Mouse (Mus musculus) stomach, embryonic 15.5 days (tissue): Measurements from ENCODE around the gene Tef. TPM values are rescaled to one million over a fixed set of nuclear protein-coding genes. Genes with fewer than 3 reads are reported as not detected.

Source experiments
- ATAC-seq: fragments of 200-750 bp; cut with Nextera tagmentation; 2 replicates; pipeline ENCODE4 v1.8.0; 2017; ENCODE audit warnings: low read depth, moderate number of reproducible peaks, moderate TSS enrichment; ENCODE audit not compliant: insufficient read depth, low FRiP score
- H3K27ac ChIP-seq: fragments of 300-500 bp; sonication (generic); 2 replicates; pipeline ENCODE4 v1.5.1; 2015; ENCODE audit warnings: mild to moderate bottlenecking, inconsistent platforms
- H3K27me3 ChIP-seq: fragments of 300-500 bp; sonication (generic); replicated peaks from 2 replicates; pipeline ENCODE4 v1.6.1; 2015; ENCODE audit warnings: inconsistent platforms
- H3K36me3 ChIP-seq: fragments of 300-500 bp; sonication (generic); 2 replicates; pipeline ENCODE4 v1.6.1; 2015; ENCODE audit warnings: inconsistent platforms
- H3K4me1 ChIP-seq: fragments of 300-500 bp; sonication (generic); 2 replicates; pipeline ENCODE4 v1.6.1; 2015; ENCODE audit warnings: inconsistent platforms
- H3K4me2 ChIP-seq: fragments of 300-500 bp; sonication (generic); 2 replicates; pipeline ENCODE4 v1.6.1; 2015; ENCODE audit warnings: mild to moderate bottlenecking, inconsistent platforms
- H3K4me3 ChIP-seq: fragments of 300-500 bp; sonication (generic); replicated peaks from 2 replicates; pipeline ENCODE4 v1.5.1; 2015; ENCODE audit warnings: inconsistent platforms
- H3K9ac ChIP-seq: fragments of 300-500 bp; sonication (generic); 2 replicates; pipeline ENCODE4 v1.6.1; 2015; ENCODE audit warnings: inconsistent platforms
- H3K9me3 ChIP-seq: fragments of 300-500 bp; sonication (generic); 2 replicates; pipeline ENCODE4 v1.6.1; 2016; ENCODE audit warnings: inconsistent platforms
- WGBS: fragments of 180-500 bp; shearing (Covaris S2); methylation state at CpG from one replicate; pipeline ENCODE4 v1.1.7; 2015; 5-methylcytosine and 5-hydroxymethylcytosine counted together
- polyA plus RNA-seq: library from polyadenylated mRNA; unstranded; fragments of >200 nt; fragmentation: Nextera tagmentation; extraction: Ambion mirVana; gene quantifications from 2 replicates; pipeline ENCODE4 v1.2.1, GENCODE M21; 2015

The Tef gene
- polyA plus RNA-seq, 1 experiment from 2014 or later: 24.1 TPM

DNA sequence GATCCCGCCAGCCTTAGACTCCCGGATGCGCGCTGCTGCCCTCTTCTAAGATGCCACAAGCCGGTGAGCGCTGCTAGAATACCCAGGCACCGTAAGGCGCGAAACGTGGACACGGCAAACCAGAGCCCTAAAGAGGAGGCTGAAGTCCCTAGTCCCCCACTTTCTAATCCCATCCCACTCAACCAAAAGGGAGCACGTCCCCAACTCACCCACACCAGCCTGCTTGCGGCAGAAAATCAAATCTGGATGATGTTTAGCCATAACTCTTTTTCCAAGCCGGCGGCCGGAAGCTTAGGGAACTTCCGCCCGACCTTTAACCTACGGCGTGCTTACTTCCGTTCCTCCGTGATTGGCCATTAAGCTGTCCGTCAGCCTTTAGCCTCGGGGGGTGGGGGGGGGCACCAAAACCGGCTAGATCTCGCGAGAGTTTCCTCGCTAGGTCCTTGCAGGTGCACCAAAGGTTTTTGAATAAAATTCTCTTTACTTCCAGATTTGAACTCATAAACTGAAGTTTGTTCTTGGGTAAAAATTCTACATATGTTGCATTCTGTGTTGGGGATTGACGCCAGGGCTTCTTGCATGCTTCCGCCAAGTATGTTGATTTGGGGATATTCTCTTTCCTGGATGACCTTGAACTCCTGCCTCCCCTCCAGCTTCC, 69.5 kb downstream of the Tef start, which contains the start of gene Phf5a:
Gene Phf5a (minus strand): TSS at position 308 of the 658 bp plus-strand sequence.
- Histone ChIP-seq H3K4me2 (peak within 1 kb of the TSS; percentile 84), H3K4me1 (peaks cover 11% of the 10 kb centered on the region), H3K36me3 (peaks cover 36% of the 10 kb centered on the region), H3K9ac (peak within 1 kb of the TSS; percentile 92), H3K27ac (peak within 1 kb of the TSS; percentile 100), H3K4me3 (peak within 1 kb of the TSS; percentile 99), H3K27me3 (no peaks in the 10 kb centered on the region), H3K9me3 (no peaks in the 10 kb centered on the region)
- under 1% methylated on average over 30 of the region's 30 CpGs for WGBS
- peak; percentile 90 for ATAC-seq

DNA sequence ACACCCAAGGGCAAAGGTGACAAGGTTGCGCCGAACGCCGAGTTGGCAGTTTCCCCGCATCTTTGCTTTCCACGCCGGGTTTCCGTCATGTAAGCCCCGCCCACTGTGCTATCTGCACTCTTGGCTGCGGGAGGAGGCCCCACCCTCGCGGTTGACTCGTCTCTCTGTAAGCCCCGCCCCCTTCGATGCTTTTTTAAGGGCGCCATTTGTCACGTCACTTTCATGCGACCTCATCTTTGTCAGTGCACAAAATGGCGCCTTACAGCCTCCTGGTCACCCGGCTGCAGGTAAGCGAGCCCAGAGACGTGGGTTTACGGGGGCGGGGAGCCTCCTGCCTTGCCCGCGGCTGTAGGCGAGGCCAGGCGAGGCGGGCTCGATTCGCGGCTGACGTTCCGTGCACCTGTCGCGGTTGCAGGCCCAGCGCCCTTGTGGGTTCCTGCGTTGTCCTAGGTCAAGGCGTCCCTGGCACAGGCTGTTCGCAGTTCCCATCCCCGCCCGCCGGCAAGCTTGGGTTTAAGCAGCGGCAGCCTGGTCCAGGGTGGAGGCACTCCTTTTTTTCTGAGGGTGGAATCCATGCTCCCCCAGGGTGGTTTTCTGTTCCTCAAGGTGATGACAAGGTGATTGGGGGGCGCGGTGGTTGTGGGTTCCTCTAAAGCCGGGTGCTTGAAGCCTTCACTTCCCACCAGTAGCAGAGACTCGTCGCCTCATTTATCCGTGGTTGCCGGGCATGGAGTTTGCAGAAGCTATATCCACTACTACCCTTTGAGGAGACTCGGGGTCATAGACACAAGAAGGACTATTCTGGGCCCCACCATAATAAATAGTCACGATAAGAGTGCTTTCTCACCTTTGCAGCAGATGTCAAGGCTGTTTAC, 70.3 kb downstream of the Tef start, which contains the start of gene Aco2:
Gene Aco2 (plus strand): TSS at position 48 of the 875 bp plus-strand sequence.
- Histone ChIP-seq H3K27ac (peak within 1 kb of the TSS; percentile 100), H3K27me3 (no peaks in the 10 kb centered on the region), H3K36me3 (peaks cover 29% of the 10 kb centered on the region), H3K4me3 (peak within 1 kb of the TSS; percentile 99), H3K9me3 (no peaks in the 10 kb centered on the region), H3K4me2 (peak within 1 kb of the TSS; percentile 84), H3K4me1 (peaks cover 11% of the 10 kb centered on the region), H3K9ac (peak within 1 kb of the TSS; percentile 92)
- under 1% methylated on average over 53 of the region's 53 CpGs for WGBS
- ATAC-seq: peak; percentile 83

Other genes with a start within 250 kb of the Tef start
- gene Ep300, start 217.1 kb upstream of the Tef start, polyA plus RNA-seq: 13.1 and 20.6 TPM in 2 replicates
- gene L3mbtl2, start 138.5 kb upstream of the Tef start, polyA plus RNA-seq: 19.3 and 19.7 TPM in 2 replicates
- gene Chadl, start 105.1 kb upstream of the Tef start, polyA plus RNA-seq: 3.7 and 4.1 TPM in 2 replicates
- 23.8 and 24.1 TPM in 2 replicates for gene Zc3h7b, start 57.4 kb upstream of the Tef start, polyA plus RNA-seq
- gene Rangap1, start 56.9 kb upstream of the Tef start, polyA plus RNA-seq: 97.8 and 106 TPM in 2 replicates
- gene Tob2, start 56.4 kb downstream of the Tef start, polyA plus RNA-seq: 26.6 and 27.9 TPM in 2 replicates
- 128 and 134 TPM in 2 replicates for gene Phf5a, start 69.5 kb downstream of the Tef start, polyA plus RNA-seq
- gene Aco2, start 69.9 kb downstream of the Tef start, polyA plus RNA-seq: 153 and 185 TPM in 2 replicates
- gene Polr3h, start 123.8 kb downstream of the Tef start, polyA plus RNA-seq: 58.1 and 65.4 TPM in 2 replicates
- gene Csdc2, start 134.3 kb downstream of the Tef start, polyA plus RNA-seq: 15.7 and 16.7 TPM in 2 replicates
- gene Pmm1, start 158.5 kb downstream of the Tef start, polyA plus RNA-seq: 27.5 and 28.9 TPM in 2 replicates
- not detected in 2 replicates for gene 1700029P11Rik, start 178.1 kb downstream of the Tef start, polyA plus RNA-seq
- 76.6 and 83.2 TPM in 2 replicates for gene Xrcc6, start 185.4 kb downstream of the Tef start, polyA plus RNA-seq
- 23.0 and 23.4 TPM in 2 replicates for gene Desi1, start 231.4 kb downstream of the Tef start, polyA plus RNA-seq
- 259 and 287 TPM in 2 replicates for gene Snu13, start 245.2 kb downstream of the Tef start, polyA plus RNA-seq